Mouse (Mus musculus) neural tube, embryonic 12.5 days (tissue): Measurements from ENCODE around the gene Bckdk. TPM values are rescaled to one million over a fixed set of nuclear protein-coding genes. Genes with fewer than 3 reads are reported as not detected.

ENCODE experiments used
- ATAC-seq: fragments of 200-750 bp; cut with Nextera tagmentation; 2 replicates; pipeline ENCODE4 v1.8.0; 2017; ENCODE audit warnings: low read depth, mild to moderate bottlenecking, moderate TSS enrichment, moderate library complexity; ENCODE audit not compliant: low FRiP score
- H3K27ac ChIP-seq: fragments of 300-500 bp; sonication (generic); 2 replicates; pipeline ENCODE4 v1.5.1; 2016
- H3K27me3 ChIP-seq: fragments of 300-500 bp; sonication (generic); replicated peaks from 2 replicates; pipeline ENCODE4 v1.6.1; 2016; ENCODE audit warnings: mild to moderate bottlenecking
- H3K36me3 ChIP-seq: fragments of 300-500 bp; sonication (generic); 2 replicates; pipeline ENCODE4 v1.6.1; 2016; ENCODE audit warnings: mild to moderate bottlenecking
- H3K4me1 ChIP-seq: fragments of 300-500 bp; sonication (generic); 2 replicates; pipeline ENCODE4 v1.6.1; 2016
- H3K4me2 ChIP-seq: fragments of 300-500 bp; sonication (generic); replicated peaks from 2 replicates; pipeline ENCODE4 v1.6.1; 2016; ENCODE audit warnings: mild to moderate bottlenecking
- H3K4me3 ChIP-seq: fragments of 300-500 bp; sonication (generic); 2 replicates; pipeline ENCODE4 v1.5.1; 2016
- H3K9ac ChIP-seq: fragments of 300-500 bp; sonication (generic); 2 replicates; pipeline ENCODE4 v1.6.1; 2016; ENCODE audit warnings: mild to moderate bottlenecking
- H3K9me3 ChIP-seq: fragments of 300-500 bp; sonication (generic); 2 replicates; pipeline ENCODE4 v1.6.1; 2016; ENCODE audit warnings: mild to moderate bottlenecking
- WGBS: fragments of 180-500 bp; shearing (Covaris S2); methylation state at CpG from one replicate; pipeline ENCODE4 v1.1.7; 2016; 5-methylcytosine and 5-hydroxymethylcytosine counted together
- polyA plus RNA-seq: library from polyadenylated mRNA; unstranded; fragments of >200 nt; fragmentation: Nextera tagmentation; extraction: Ambion mirVana; gene quantifications from 2 replicates; pipeline ENCODE4 v1.2.1, GENCODE M21; 2016

Bckdk gene
- polyA plus RNA-seq, 1 experiment from 2014 or later = 74.1 TPM

GRCm38 (mm10) chr7:127923714-127924113 is 19.8 kb downstream of the Bckdk start:
- Histone ChIP-seq H3K4me3 (no peak overlapping the region), H3K4me2 (no peak overlapping the region), H3K27ac (no peak overlapping the region), H3K9me3 (no peaks in the 10 kb centered on the region), H3K9ac (no peak overlapping the region), H3K27me3 (peaks cover 10% of the 10 kb centered on the region), H3K36me3 (peaks cover 69% of the 10 kb centered on the region), H3K4me1 (no peaks in the 10 kb centered on the region)
- ATAC-seq = no peak
- 93% methylated on average over 5 of the region's 5 CpGs for WGBS

- Histone ChIP-seq H3K4me1 (no peaks in the 10 kb centered on the region), H3K9ac (no peak overlapping the region), H3K9me3 (no peaks in the 10 kb centered on the region), H3K27me3 (peaks cover 26% of the 10 kb centered on the region), H3K27ac (no peak overlapping the region), H3K36me3 (peaks cover 62% of the 10 kb centered on the region), H3K4me3 (no peak overlapping the region), H3K4me2 (no peak overlapping the region)
- no peak for ATAC-seq
- WGBS = 79% methylated on average over 5 of the region's 5 CpGs
Observed at GRCm38 (mm10) chr7:127925252-127925651, 21.4 kb downstream of the Bckdk start.

- H3K4me2 ChIP-seq = no peak overlapping the region
- no peak overlapping the region for H3K4me3 ChIP-seq
- peaks cover 54% of the 10 kb centered on the region for H3K36me3 ChIP-seq
- no peaks in the 10 kb centered on the region for H3K4me1 ChIP-seq
- no peak overlapping the region for H3K9ac ChIP-seq
- ATAC-seq = no peak
- peaks cover 28% of the 10 kb centered on the region for H3K27me3 ChIP-seq
- no peaks in the 10 kb centered on the region for H3K9me3 ChIP-seq
- H3K27ac ChIP-seq = no peak overlapping the region
- WGBS = 93% methylated on average over 8 of the region's 8 CpGs
Observed at GRCm38 (mm10) chr7:127926066-127926465, 22.2 kb downstream of the Bckdk start.

GRCm38 (mm10) chr7:127926846-127927245 is 23.0 kb downstream of the Bckdk start:
- Histone ChIP-seq H3K27ac (no peak overlapping the region), H3K4me3 (no peak overlapping the region), H3K9ac (no peak overlapping the region), H3K27me3 (peaks cover 33% of the 10 kb centered on the region), H3K36me3 (peaks cover 49% of the 10 kb centered on the region), H3K4me2 (no peak overlapping the region), H3K9me3 (no peaks in the 10 kb centered on the region), H3K4me1 (no peaks in the 10 kb centered on the region)
- WGBS = 91% methylated on average over 11 of the region's 11 CpGs
- ATAC-seq = no peak

- H3K4me2 ChIP-seq = no peak overlapping the region
- no peak overlapping the region for H3K27ac ChIP-seq
- ATAC-seq = no peak
- no peak overlapping the region for H3K9ac ChIP-seq
- H3K27me3 ChIP-seq = peaks cover 33% of the 10 kb centered on the region
- 86% methylated on average over 11 of the region's 11 CpGs for WGBS
- peaks cover 40% of the 10 kb centered on the region for H3K36me3 ChIP-seq
- H3K9me3 ChIP-seq = no peaks in the 10 kb centered on the region
- H3K4me1 ChIP-seq = no peaks in the 10 kb centered on the region
- no peak overlapping the region for H3K4me3 ChIP-seq
Observed at GRCm38 (mm10) chr7:127927726-127928125, 23.8 kb downstream of the Bckdk start.

- Histone ChIP-seq H3K4me1 (no peaks in the 10 kb centered on the region), H3K4me2 (no peak overlapping the region), H3K27me3 (peaks cover 33% of the 10 kb centered on the region), H3K9me3 (no peaks in the 10 kb centered on the region), H3K27ac (no peak overlapping the region), H3K36me3 (peaks cover 34% of the 10 kb centered on the region), H3K4me3 (no peak overlapping the region), H3K9ac (no peak overlapping the region)
- ATAC-seq = no peak
- WGBS = 53% methylated on average over 5 of the region's 5 CpGs
Observed at GRCm38 (mm10) chr7:127928596-127928995, 24.7 kb downstream of the Bckdk start.

- H3K36me3 ChIP-seq = peaks cover 20% of the 10 kb centered on the region
- no peaks in the 10 kb centered on the region for H3K9me3 ChIP-seq
- H3K4me3 ChIP-seq = no peak within 1 kb of the TSS
- H3K27me3 ChIP-seq = peaks cover 33% of the 10 kb centered on the region
- H3K27ac ChIP-seq = no peak within 1 kb of the TSS
- no peak for ATAC-seq
- no peak within 1 kb of the TSS for H3K9ac ChIP-seq
- H3K4me2 ChIP-seq = peak within 1 kb of the TSS; percentile 36
- H3K4me1 ChIP-seq = peaks cover 7% of the 10 kb centered on the region; the same call in 1 of the 2 replicates
- 8% methylated on average over 6 of the region's 6 CpGs for WGBS
Observed at GRCm38 (mm10) chr7:127929923-127930322, 26.0 kb downstream of the Bckdk start, which contains the start of gene Prss8. TSS of gene Prss8 (minus strand) at chr7:127930104.

- no peak overlapping the region for H3K9ac ChIP-seq
- no peak for ATAC-seq
- peaks cover 33% of the 10 kb centered on the region for H3K27me3 ChIP-seq
- H3K36me3 ChIP-seq = peaks cover 13% of the 10 kb centered on the region
- no peaks in the 10 kb centered on the region for H3K9me3 ChIP-seq
- no peak overlapping the region for H3K4me3 ChIP-seq
- H3K27ac ChIP-seq = no peak overlapping the region
- WGBS = 78% methylated on average over 5 of the region's 5 CpGs
- peaks cover 8% of the 10 kb centered on the region; the same call in 1 of the 2 replicates for H3K4me1 ChIP-seq
- H3K4me2 ChIP-seq = no peak overlapping the region
Observed at GRCm38 (mm10) chr7:127930636-127931035, 26.8 kb downstream of the Bckdk start.

- Histone ChIP-seq H3K9me3 (no peaks in the 10 kb centered on the region), H3K27me3 (peaks cover 33% of the 10 kb centered on the region), H3K9ac (no peak overlapping the region), H3K36me3 (peaks cover 8% of the 10 kb centered on the region; the same call in 1 of the 2 replicates), H3K27ac (no peak overlapping the region), H3K4me2 (no peak overlapping the region), H3K4me3 (no peak overlapping the region), H3K4me1 (peaks cover 16% of the 10 kb centered on the region)
- WGBS = 55% methylated on average over 13 of the region's 13 CpGs
- no peak for ATAC-seq
Observed at GRCm38 (mm10) chr7:127931351-127932135, 27.7 kb downstream of the Bckdk start.

- ATAC-seq = no peak
- H3K27me3 ChIP-seq = peaks cover 33% of the 10 kb centered on the region
- peaks cover 17% of the 10 kb centered on the region for H3K4me1 ChIP-seq
- no peak overlapping the region for H3K27ac ChIP-seq
- H3K4me2 ChIP-seq = no peak overlapping the region
- H3K9me3 ChIP-seq = no peaks in the 10 kb centered on the region
- no peak overlapping the region for H3K4me3 ChIP-seq
- H3K36me3 ChIP-seq = no peaks in the 10 kb centered on the region
- no peak overlapping the region for H3K9ac ChIP-seq
- 21% methylated on average over 13 of the region's 13 CpGs for WGBS
Observed at GRCm38 (mm10) chr7:127932273-127933031, 28.6 kb downstream of the Bckdk start.

GRCm38 (mm10) chr7:127934075-127934474 is 30.2 kb downstream of the Bckdk start:
- H3K27me3 ChIP-seq = peaks cover 19% of the 10 kb centered on the region
- H3K27ac ChIP-seq = no peak overlapping the region
- no peak overlapping the region for H3K4me3 ChIP-seq
- H3K9me3 ChIP-seq = no peaks in the 10 kb centered on the region
- H3K36me3 ChIP-seq = no peaks in the 10 kb centered on the region
- H3K4me2 ChIP-seq = no peak overlapping the region
- H3K4me1 ChIP-seq = peaks cover 17% of the 10 kb centered on the region
- H3K9ac ChIP-seq = 0 out of 2 replicates have a peak overlapping the region, but pooled peaks have one; percentile 33
- 87% methylated on average over 5 of the region's 5 CpGs for WGBS
- no peak for ATAC-seq

GRCm38 (mm10) chr7:127935028-127935722 is 31.3 kb downstream of the Bckdk start:
- no peaks in the 10 kb centered on the region for H3K36me3 ChIP-seq
- 6% methylated on average over 32 of the region's 32 CpGs for WGBS
- H3K27me3 ChIP-seq = peaks cover 8% of the 10 kb centered on the region; the same call in 1 of the 2 replicates
- H3K27ac ChIP-seq = peak overlapping the region; percentile 60; the same call in 1 of the 2 replicates
- peaks cover 17% of the 10 kb centered on the region for H3K4me1 ChIP-seq
- H3K9me3 ChIP-seq = no peaks in the 10 kb centered on the region
- peak overlapping the region; percentile 93 for H3K4me2 ChIP-seq
- H3K4me3 ChIP-seq = peak overlapping the region; percentile 67
- ATAC-seq = peak; percentile 95
- peak overlapping the region; percentile 76 for H3K9ac ChIP-seq
